Mouse (Mus musculus) liver, embryonic 14.5 days (tissue): ENCODE results near the gene Zfp90.
"Not testable (repeated sequence)": the region's sequence is repeated elsewhere in the genome, so short reads cannot be mapped to it uniquely, and the experiment has no call there.

Experiments used
- CTCF ChIP-seq: IDR thresholded peaks from 2 replicates; pipeline ENCODE4 v1.5.1; 2016; ENCODE audit warnings: antibody characterized with exemption, low read depth, control low read depth
- EP300 ChIP-seq: IDR thresholded peaks from 2 replicates; pipeline ENCODE4 v1.6.1; 2016; ENCODE audit warnings: antibody characterized with exemption, low read depth

DNA sequence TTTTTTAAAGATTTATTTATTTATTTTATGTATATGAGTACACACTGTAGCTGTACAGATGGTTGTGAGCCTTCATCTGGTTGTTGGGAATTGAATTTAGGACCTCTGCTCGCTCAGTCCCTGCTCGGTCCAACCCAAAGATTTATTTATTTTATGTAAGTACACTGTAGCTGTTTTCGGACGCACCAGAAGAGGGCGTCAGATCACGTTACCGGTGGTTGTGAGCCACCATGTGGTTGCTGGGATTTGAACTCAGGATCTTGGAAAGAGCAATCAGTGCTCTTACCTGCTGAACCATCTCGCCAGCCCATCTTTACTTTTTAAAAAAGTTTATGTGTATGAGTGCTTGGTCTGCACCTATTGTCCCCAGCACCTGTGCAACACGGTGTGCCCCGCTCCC is 16.8 kb downstream of the Zfp90 start:
- peak; percentile 8; the same call in 1 of the 2 replicates for TF ChIP-seq CTCF
- not testable (repeated sequence) for TF ChIP-seq EP300
